ENCODE assay signal across 23 mouse cellular contexts in genomic region chr12:46507829-46508228, GRCm38 (mm10).
"Had no signal": no experiment of that assay in that cellular context is flagged by ENCODE, and none has a peak within 500 bp of the region (broad histone marks: within the 10 kb centered on the region; RNA-seq: fewer than 3 reads in every experiment).

No protein-coding gene starts in this region.

- H3K4me2 ChIP-seq: forebrain, embryonic 15.5 days; heart, embryonic 11.5 days; heart, embryonic 13.5 days; heart, embryonic 15.5 days; hindbrain, embryonic 13.5 days; hindbrain, embryonic 15.5 days; intestine, embryonic 15.5 days; limb, embryonic 12.5 days had no signal

- ATAC-seq: forebrain, embryonic 15.5 days; forebrain, postnatal 0 days; hindbrain, postnatal 0 days; intestine, embryonic 15.5 days; intestine, postnatal 0 days had no signal

- H3K27me3 ChIP-seq: forebrain, embryonic 15.5 days; heart, embryonic 13.5 days; heart, embryonic 15.5 days; hindbrain, embryonic 13.5 days; hindbrain, embryonic 15.5 days; intestine, embryonic 15.5 days; limb, embryonic 12.5 days had no signal

- H3K27ac ChIP-seq: forebrain, embryonic 15.5 days; heart, embryonic 13.5 days; heart, embryonic 15.5 days; hindbrain, embryonic 13.5 days; hindbrain, embryonic 15.5 days; hindbrain, postnatal 0 days; intestine, embryonic 15.5 days; layer of hippocampus, adult 2 months; left cerebral cortex, adult 2 months; limb, embryonic 10.5 days; limb, embryonic 12.5 days had no signal

- H3K9me3 ChIP-seq: forebrain, embryonic 15.5 days; heart, embryonic 15.5 days; hindbrain, embryonic 13.5 days; intestine, embryonic 15.5 days; limb, embryonic 10.5 days had no signal

- DNase-seq: forebrain, postnatal 0 days; gastrocnemius, postnatal 14 days; gastrocnemius, postnatal 36 days; heart, postnatal 14 days; heart, postnatal 36 days; kidney, adult 18-20 months; kidney, adult 8-10 months; kidney, postnatal 10 days; kidney, postnatal 25 days; kidney, postnatal 4 days had no signal

- H3K4me3 ChIP-seq: forebrain, embryonic 15.5 days; heart, embryonic 13.5 days; heart, embryonic 15.5 days; hindbrain, embryonic 13.5 days; hindbrain, embryonic 15.5 days; intestine, embryonic 15.5 days; layer of hippocampus, adult 2 months; left cerebral cortex, adult 2 months; limb, embryonic 10.5 days; limb, embryonic 12.5 days had no signal

- H3K36me3 ChIP-seq: forebrain, embryonic 15.5 days; heart, embryonic 13.5 days; heart, embryonic 15.5 days; hindbrain, embryonic 13.5 days; hindbrain, embryonic 15.5 days; intestine, embryonic 15.5 days; limb, embryonic 10.5 days; limb, embryonic 12.5 days had no signal

- H3K9ac ChIP-seq: forebrain, embryonic 15.5 days; forebrain, postnatal 0 days; heart, embryonic 13.5 days; heart, embryonic 15.5 days; hindbrain, embryonic 13.5 days; hindbrain, embryonic 15.5 days; intestine, embryonic 15.5 days; limb, embryonic 12.5 days had no signal

- H3K4me1 ChIP-seq: forebrain, embryonic 15.5 days; heart, embryonic 13.5 days; heart, embryonic 15.5 days; hindbrain, embryonic 13.5 days; hindbrain, embryonic 15.5 days; intestine, embryonic 15.5 days; limb, embryonic 10.5 days; limb, embryonic 12.5 days had no signal
